Mouse (Mus musculus) megakaryocyte, embryonic 14.5 days (primary cell): Measurements from ENCODE around the gene Mrm3.

Experiments
- FLI1 ChIP-seq: IDR thresholded peaks from 2 replicates; pipeline ENCODE4 v1.6.1; 2012; ENCODE audit warnings: low read length, inconsistent platforms, mixed read lengths
- GATA1 ChIP-seq: IDR thresholded peaks from 3 replicates; pipeline ENCODE4 v1.6.1; 2012; ENCODE audit warnings: mixed read lengths, low read length, inconsistent platforms, borderline replicate concordance

- TF ChIP-seq FLI1, result no peak
- TF ChIP-seq GATA1, result no peak
These were observed 50.6 kb downstream of the Mrm3 start for GRCm38 (mm10) chr11:76294078-76294477.
